10 mouse cellular contexts compared by ENCODE assay signal in the genomic region with DNA sequence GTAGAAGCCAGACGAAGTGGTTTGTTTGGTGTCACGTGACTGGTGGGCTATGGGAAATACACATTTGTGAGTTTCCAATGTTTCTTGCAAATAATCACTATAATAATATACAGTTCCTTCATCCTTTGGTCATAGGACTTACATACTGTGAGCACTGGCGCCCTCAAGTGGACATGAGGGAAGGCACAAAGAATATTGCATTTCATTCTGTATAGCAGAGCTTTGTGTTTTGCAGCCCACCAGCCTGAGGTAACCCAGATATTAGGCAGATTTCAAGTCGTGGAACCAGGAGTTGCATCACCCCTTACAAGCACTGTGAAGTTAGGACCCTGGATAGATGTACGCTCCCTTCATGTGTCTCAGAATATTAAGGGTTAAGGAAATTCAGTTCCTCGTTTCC. TPM values are rescaled to one million over a fixed set of nuclear protein-coding genes. Genes with fewer than 3 reads are reported as not detected.
A peak's percentile ranks its signal among the peaks of the same experiment; 100 is the strongest.
DNase-seq lines count a peak whose midpoint lies in the region; ATAC-seq and TF ChIP-seq lines count a peak whose summit lies in the region.
"Had no signal": no experiment of that assay in that cellular context is flagged by ENCODE, and none has a peak within 500 bp of the region (broad histone marks: within the 10 kb centered on the region; RNA-seq: fewer than 3 reads in every experiment).

No protein-coding gene starts in this region.

- H3K4me2 ChIP-seq in kidney, embryonic 14.5 days (replicated peaks; ENCODE audit: low read depth, low read length): no peak overlapping the region
- no peak overlapping the region for H3K4me2 ChIP-seq in limb, embryonic 13.5 days (replicated peaks)
- H3K4me2 ChIP-seq in neural tube, embryonic 13.5 days: no peak overlapping the region
- H3K4me2 ChIP-seq: embryonic facial prominence, embryonic 13.5 days had no signal

- peak; percentile 34 for DNase-seq in ovary, postnatal 14 days (ENCODE audit: low spot score)
- DNase-seq in ovary, postnatal 10 days (ENCODE audit: low spot score): no peak
- DNase-seq in cerebellum, adult 2 months: peak; percentile 15 to 27
- DNase-seq in natural killer cell, adult 2 months (ENCODE audit: low spot score in 2 of 2): no peak

- H3K27me3 ChIP-seq in cerebellum, adult 2 months (ENCODE audit: control insufficient read depth, insufficient read depth, low read length): no peaks in the 10 kb centered on the region
- H3K27me3 ChIP-seq in kidney, embryonic 14.5 days (ENCODE audit: control insufficient read depth, insufficient read depth, low read length): no peaks in the 10 kb centered on the region
- no peaks in the 10 kb centered on the region for H3K27me3 ChIP-seq in limb, embryonic 13.5 days
- H3K27me3 ChIP-seq in neural tube, embryonic 13.5 days: no peaks in the 10 kb centered on the region
- H3K27me3 ChIP-seq: embryonic facial prominence, embryonic 13.5 days had no signal

- H3K9ac ChIP-seq in kidney, embryonic 14.5 days (ENCODE audit: low read depth, low read length): no peak overlapping the region
- H3K9ac ChIP-seq in limb, embryonic 13.5 days: no peak overlapping the region
- no peak overlapping the region for H3K9ac ChIP-seq in neural tube, embryonic 13.5 days
- H3K9ac ChIP-seq: embryonic facial prominence, embryonic 13.5 days had no signal

- H3K27ac ChIP-seq in cerebellum, adult 2 months (ENCODE audit: insufficient read depth, low read length): no peak overlapping the region
- no peak overlapping the region for H3K27ac ChIP-seq in kidney, embryonic 14.5 days (ENCODE audit: low read depth, low read length)
- no peak overlapping the region for H3K27ac ChIP-seq in limb, embryonic 13.5 days
- no peak overlapping the region for H3K27ac ChIP-seq in neural tube, embryonic 13.5 days (replicated peaks)
- H3K27ac ChIP-seq: embryonic facial prominence, embryonic 13.5 days had no signal

- no peak for TF ChIP-seq POLR2A in cerebellum, adult 2 months (IDR thresholded peaks at IDR 0.05; ENCODE audit: borderline replicate concordance, insufficient read depth, low read length)

- H3K4me3 ChIP-seq in cerebellum, adult 2 months (replicated peaks; ENCODE audit: insufficient read depth, low read depth, low read length): no peak overlapping the region
- no peak overlapping the region for H3K4me3 ChIP-seq in kidney, embryonic 14.5 days (ENCODE audit: low read length)
- H3K4me3 ChIP-seq in limb, embryonic 13.5 days: no peak overlapping the region
- H3K4me3 ChIP-seq in neural tube, embryonic 13.5 days: no peak overlapping the region
- H3K4me3 ChIP-seq: embryonic facial prominence, embryonic 13.5 days; megakaryocyte, embryonic 14.5 days had no signal

- peak; percentile 53; the same call in 1 of the 2 replicates for TF ChIP-seq CTCF in cerebellum, adult 2 months (IDR thresholded peaks at IDR 0.05; ENCODE audit: borderline replicate concordance, insufficient read depth, low read depth, low read length)

- no peaks in the 10 kb centered on the region for H3K4me1 ChIP-seq in cerebellum, adult 2 months (ENCODE audit: control insufficient read depth, insufficient read depth, low read length)
- H3K4me1 ChIP-seq in kidney, embryonic 14.5 days (ENCODE audit: control insufficient read depth, insufficient read depth, low read length): peaks cover 12% of the 10 kb centered on the region; the same call in 1 of the 2 replicates
- H3K4me1 ChIP-seq in limb, embryonic 13.5 days: peaks cover 11% of the 10 kb centered on the region
- H3K4me1 ChIP-seq in neural tube, embryonic 13.5 days (replicated peaks): no peaks in the 10 kb centered on the region
- H3K4me1 ChIP-seq: embryonic facial prominence, embryonic 13.5 days; megakaryocyte, embryonic 14.5 days had no signal

- no peaks in the 10 kb centered on the region for H3K9me3 ChIP-seq in kidney, embryonic 14.5 days (ENCODE audit: control insufficient read depth, low read length)
- no peaks in the 10 kb centered on the region for H3K9me3 ChIP-seq in limb, embryonic 13.5 days
- no peaks in the 10 kb centered on the region for H3K9me3 ChIP-seq in neural tube, embryonic 13.5 days
- H3K9me3 ChIP-seq: embryonic facial prominence, embryonic 13.5 days; megakaryocyte, embryonic 14.5 days had no signal

- peak; percentile 76; the same call in 1 of the 2 replicates for ATAC-seq in frontal cortex, adult (ENCODE audit: low TSS enrichment)
- peak; percentile 38; the same call in 1 of the 2 replicates for ATAC-seq in kidney, embryonic 14.5 days (ENCODE audit: low FRiP score, low TSS enrichment)
- peak; percentile 28; the same call in 1 of the 2 replicates for ATAC-seq in limb, embryonic 13.5 days (ENCODE audit: low FRiP score, low read depth)
- peak; percentile 59; the same call in 1 of the 2 replicates for ATAC-seq in neural tube, embryonic 13.5 days (ENCODE audit: low read depth)

- no peaks in the 10 kb centered on the region for H3K36me3 ChIP-seq in kidney, embryonic 14.5 days (ENCODE audit: control insufficient read depth, insufficient read depth, low read length)
- no peaks in the 10 kb centered on the region for H3K36me3 ChIP-seq in limb, embryonic 13.5 days
- H3K36me3 ChIP-seq in neural tube, embryonic 13.5 days: no peaks in the 10 kb centered on the region
- H3K36me3 ChIP-seq: embryonic facial prominence, embryonic 13.5 days had no signal

- 32% methylated on average over 6 of the region's 6 CpGs for WGBS in cerebellum, adult 2 months
- WGBS in kidney, embryonic 14.5 days: 28% methylated on average over 6 of the region's 6 CpGs
- WGBS in limb, embryonic 13.5 days: 31% methylated on average over 6 of the region's 6 CpGs
- WGBS in neural tube, embryonic 13.5 days: 32% methylated on average over 6 of the region's 6 CpGs

RNA-seq across cellular contexts. Expression of gene Shroom3, which starts 42.7 kb away (rescaled TPM):
- polyA plus RNA-seq in cerebellum, adult 2 months (2012; rRNA removed): 4.4 and 4.6 TPM in 2 replicates
- 10.3 and 16.0 TPM in 2 replicates for polyA plus RNA-seq in kidney, embryonic 14.5 days (2014; fragmentation: Nextera tagmentation; extraction: Ambion mirVana)
- 3.2 and 3.8 TPM in 2 replicates for polyA plus RNA-seq in limb, embryonic 13.5 days (2015; fragmentation: Nextera tagmentation; extraction: Ambion mirVana)
- polyA plus RNA-seq in neural tube, embryonic 13.5 days (2015; fragmentation: Nextera tagmentation; extraction: Ambion mirVana): 1.7 and 2.9 TPM in 2 replicates

RNA-seq across cellular contexts. Expression of gene Ccdc158, which starts 50.9 kb away (rescaled TPM):
- 0.13 and 0.16 TPM in 2 replicates for polyA plus RNA-seq in cerebellum, adult 2 months (2012; rRNA removed)
- 0.64 and 1.1 TPM in 2 replicates for polyA plus RNA-seq in kidney, embryonic 14.5 days (2014; fragmentation: Nextera tagmentation; extraction: Ambion mirVana)
- polyA plus RNA-seq in limb, embryonic 13.5 days (2015; fragmentation: Nextera tagmentation; extraction: Ambion mirVana): 0.75 and 0.82 TPM in 2 replicates
- polyA plus RNA-seq in neural tube, embryonic 13.5 days (2015; fragmentation: Nextera tagmentation; extraction: Ambion mirVana): 0.47 and 0.52 TPM in 2 replicates

Comparison
In these comparisons a context has a peak if more than half of its experiments do, and no peak if none do; other contexts are left out.
1. DNase-seq: peak in ovary, postnatal 14 days (single experiment) and cerebellum, adult 2 months (2 of 2); none in ovary, postnatal 10 days (single experiment) and natural killer cell, adult 2 months (0 of 2).
2. Peak in every context shown above with its lines, with median percentiles within 50 percentile points of each other: ATAC-seq.